Mouse (Mus musculus) spleen, postnatal 10 days (tissue): ENCODE data around the gene Galnt10.

Source experiments
- DNase-seq, 2 experiments: peaks; one replicate each; pipeline ENCODE4 v3.0.0; 2021 to 2022; ENCODE audit warnings: low spot score in 2 of 2

The Galnt10 gene

GRCm38 (mm10) chr11:57725926-57726325, 80.7 kb downstream of the Galnt10 start:
- DNase-seq, result no peak

- no peak for DNase-seq
Observed at GRCm38 (mm10) chr11:57727303-57727969, 82.2 kb downstream of the Galnt10 start.

- DNase-seq, result no peak
Observed at GRCm38 (mm10) chr11:57732410-57733281, 87.4 kb downstream of the Galnt10 start.

- DNase-seq, result peak; percentile 32 to 63
Observed at GRCm38 (mm10) chr11:57747294-57748080, 102.2 kb downstream of the Galnt10 start.

GRCm38 (mm10) chr11:57753538-57754203, 108.4 kb downstream of the Galnt10 start:
- DNase-seq, result no peak

- DNase-seq, result no peak
Observed at GRCm38 (mm10) chr11:57758621-57759020, 113.4 kb downstream of the Galnt10 start.

GRCm38 (mm10) chr11:57760509-57761058, 115.3 kb downstream of the Galnt10 start:
- no peak for DNase-seq

- no peak for DNase-seq
Observed at GRCm38 (mm10) chr11:57761347-57761746, 116.1 kb downstream of the Galnt10 start.

- DNase-seq, result no peak
Observed at GRCm38 (mm10) chr11:57764124-57764523, 118.9 kb downstream of the Galnt10 start.

GRCm38 (mm10) chr11:57766617-57767016, 121.4 kb downstream of the Galnt10 start:
- DNase-seq, result no peak

- no peak for DNase-seq
Observed at GRCm38 (mm10) chr11:57767171-57767570, 121.9 kb downstream of the Galnt10 start.

GRCm38 (mm10) chr11:57770776-57771175, 125.5 kb downstream of the Galnt10 start:
- no peak for DNase-seq

- DNase-seq, result no peak
Observed at GRCm38 (mm10) chr11:57771676-57772075, 126.4 kb downstream of the Galnt10 start.

- DNase-seq, result no peak
Observed at GRCm38 (mm10) chr11:57773479-57773878, 128.2 kb downstream of the Galnt10 start.

GRCm38 (mm10) chr11:57773936-57774335, 128.7 kb downstream of the Galnt10 start:
- no peak for DNase-seq

- no peak for DNase-seq
Observed at GRCm38 (mm10) chr11:57775868-57776267, 130.6 kb downstream of the Galnt10 start.

- DNase-seq, result no peak
Observed at GRCm38 (mm10) chr11:57776546-57776945, 131.3 kb downstream of the Galnt10 start.

GRCm38 (mm10) chr11:57778349-57778748, 133.1 kb downstream of the Galnt10 start:
- peak; percentile 23 to 56 for DNase-seq

- no peak for DNase-seq
Observed at GRCm38 (mm10) chr11:57779824-57780223, 134.6 kb downstream of the Galnt10 start.

- DNase-seq, result no peak
Observed at GRCm38 (mm10) chr11:57786616-57787418, 141.6 kb downstream of the Galnt10 start.
